Mouse (Mus musculus) cerebellum, adult 2 months (tissue): ENCODE data around the gene Slc5a10.

Source experiments
- CTCF ChIP-seq: fragments of 200-500 bp; IDR thresholded peaks from 2 replicates; pipeline ENCODE4 v1.5.1; 2011; ENCODE audit warnings: low read depth, mild to moderate bottlenecking, control low read depth, low read length, moderate library complexity, borderline replicate concordance; ENCODE audit not compliant: insufficient read depth
- POLR2A ChIP-seq: fragments of 200-500 bp; IDR thresholded peaks from 2 replicates; pipeline ENCODE4 v1.6.1; 2011; ENCODE audit warnings: low read length, control low read depth, borderline replicate concordance; ENCODE audit not compliant: insufficient read depth

DNA sequence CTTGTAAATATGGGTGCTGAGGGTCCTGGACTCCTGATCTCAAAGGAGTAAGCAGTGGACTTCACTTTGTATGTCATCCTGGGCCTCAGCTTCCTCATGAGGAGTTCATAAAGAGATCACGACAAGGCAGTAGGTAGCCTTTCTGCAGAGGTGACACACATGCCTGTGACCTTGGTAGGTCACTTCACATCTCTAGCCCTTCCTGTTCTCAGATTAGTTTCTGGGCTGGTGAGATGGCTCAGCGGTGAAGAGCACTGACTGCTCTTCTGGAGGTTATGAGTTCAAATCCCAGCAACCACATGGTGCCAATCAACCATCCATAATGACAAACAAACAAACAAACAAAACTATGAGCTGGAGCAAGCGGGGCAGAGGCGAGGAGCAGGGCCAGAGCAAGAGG lies 42.9 kb downstream of the Slc5a10 start:
- TF ChIP-seq POLR2A: no peak
- TF ChIP-seq CTCF: no peak
